Mouse (Mus musculus): ENCODE measurements at regions not wholly inside any gene's neighbourhood (a gene's known extent, or its start where the extent isn't known, plus 50 kb on each side); places are given as distances from the start of the nearest gene placed in this dataset.

- DNase-seq (ENCODE audit: low read depth), result peak; percentile 3
These were observed 365.1 kb downstream of the Dmrt2 start for GRCm38 (mm10) chr19:26037270-26037669.

DNA sequence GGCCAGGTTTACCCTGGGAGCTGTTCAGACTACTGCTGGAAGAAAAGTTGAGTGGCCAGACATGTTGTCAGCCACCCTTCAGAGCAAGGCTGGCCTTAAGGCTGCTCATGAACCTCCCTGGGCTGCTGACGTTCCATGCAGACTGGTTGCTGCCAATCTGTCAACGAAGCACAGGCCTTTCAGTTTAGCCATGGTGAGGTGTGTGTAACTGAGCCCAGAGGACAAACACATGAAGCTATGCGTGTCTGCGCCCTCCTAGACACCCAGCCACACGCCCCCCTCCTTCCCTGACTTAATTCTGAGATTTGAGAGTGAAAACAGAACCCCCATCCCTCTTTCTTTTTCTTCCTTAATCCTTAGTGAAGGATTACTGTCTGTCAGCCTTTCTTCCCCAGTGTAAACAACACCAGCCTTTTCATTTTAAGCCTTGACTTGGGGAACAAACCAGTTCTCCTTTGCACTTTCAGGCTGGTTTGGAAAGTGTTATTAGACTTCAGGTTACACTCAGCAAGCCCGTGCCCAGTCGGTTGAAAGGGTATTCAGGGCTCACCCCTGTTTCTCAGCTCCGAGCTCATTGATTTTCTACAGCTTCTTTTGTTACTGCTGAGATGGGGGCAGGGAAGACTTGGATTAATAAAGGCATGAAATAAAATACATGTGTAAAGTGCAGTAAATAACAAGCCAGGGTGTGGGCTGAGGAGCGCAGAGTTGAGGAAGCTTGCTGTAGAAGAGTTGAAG, 379.4 kb downstream of the Dmrt2 start:
- DNase-seq (ENCODE audit: low read depth), result no peak

- no peak for DNase-seq (ENCODE audit: low read depth)
These were observed 387.5 kb downstream of the Dmrt2 start for GRCm38 (mm10) chr19:26059668-26060067.

DNA sequence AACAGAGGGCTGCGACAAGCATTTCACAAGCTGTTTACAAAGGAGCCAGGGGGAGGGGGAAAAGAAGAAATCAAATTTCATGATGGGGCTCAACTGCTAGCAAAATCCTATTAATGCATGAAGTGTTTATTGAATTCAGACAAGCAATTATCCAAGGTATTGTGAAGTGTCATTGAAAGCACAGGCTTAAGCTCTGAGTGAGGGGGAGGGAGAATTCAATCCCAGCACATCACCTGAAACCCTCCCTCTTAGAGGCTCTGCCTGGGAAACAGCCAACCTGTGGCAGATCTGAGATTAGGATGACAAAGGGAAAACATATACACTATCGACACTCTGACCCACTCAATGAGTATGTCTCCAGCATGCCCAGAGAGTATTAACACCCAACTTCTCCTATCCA, 396.3 kb downstream of the Dmrt2 start:
- DNase-seq (ENCODE audit: low read depth), result no peak

GRCm38 (mm10) chr19:26069908-26070307, 397.7 kb downstream of the Dmrt2 start:
- DNase-seq (ENCODE audit: low read depth), result no peak

GRCm38 (mm10) chr19:26088318-26088717, 416.1 kb downstream of the Dmrt2 start:
- no peak for DNase-seq (ENCODE audit: low read depth)

- DNase-seq (ENCODE audit: low read depth), result no peak
These were observed 419.2 kb downstream of the Dmrt2 start for GRCm38 (mm10) chr19:26091386-26091785.

GRCm38 (mm10) chr19:26093844-26094243, 421.6 kb downstream of the Dmrt2 start:
- no peak for DNase-seq (ENCODE audit: low read depth)

GRCm38 (mm10) chr19:26114326-26114725, 442.1 kb downstream of the Dmrt2 start:
- no peak for DNase-seq (ENCODE audit: low read depth)

DNA sequence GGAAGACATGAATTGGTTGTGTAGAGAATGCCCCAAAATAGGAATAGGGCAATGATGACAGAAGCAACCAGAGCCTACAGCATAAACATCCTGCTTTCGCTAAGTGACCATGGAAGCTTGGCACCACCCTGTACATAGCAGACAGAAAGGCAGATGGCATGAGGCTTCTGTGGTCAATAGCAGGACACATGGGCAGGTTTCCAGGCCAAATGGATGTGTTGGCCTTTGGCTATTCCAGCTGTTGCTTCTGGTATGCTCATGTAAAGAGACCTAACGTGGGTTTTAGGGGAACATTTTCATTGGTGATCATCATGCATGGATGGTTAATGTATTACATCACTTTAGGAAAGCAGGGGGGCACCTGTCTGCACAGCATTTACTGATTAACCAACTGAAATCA, 456.2 kb downstream of the Dmrt2 start:
- no peak for DNase-seq (ENCODE audit: low read depth)

GRCm38 (mm10) chr19:26134385-26134784, 462.2 kb downstream of the Dmrt2 start:
- no peak for DNase-seq (ENCODE audit: low read depth)

GRCm38 (mm10) chr19:26135398-26136104, 463.3 kb downstream of the Dmrt2 start:
- no peak for DNase-seq (ENCODE audit: low read depth)

DNA sequence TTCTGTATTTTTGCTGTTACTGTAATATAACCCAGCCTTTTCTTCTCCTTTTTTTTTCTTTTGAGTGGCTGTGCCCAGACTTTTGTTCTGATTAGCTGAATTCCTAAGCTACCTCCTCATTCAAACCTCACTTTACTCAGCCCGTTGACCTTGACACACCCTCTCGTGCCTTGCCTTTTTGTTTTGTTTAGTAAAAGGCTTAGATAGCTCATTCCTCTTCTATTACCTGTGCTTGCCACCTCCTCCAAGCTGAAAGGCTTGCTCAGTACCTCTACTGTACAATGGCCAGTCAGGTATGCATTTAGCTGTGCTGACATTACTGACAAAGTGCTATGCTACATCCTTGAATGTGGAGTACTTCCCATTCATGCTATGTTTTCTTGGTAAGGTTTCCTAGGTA, 464.2 kb upstream of the Smarca2 start:
- no peak for DNase-seq (ENCODE audit: low read depth)

DNA sequence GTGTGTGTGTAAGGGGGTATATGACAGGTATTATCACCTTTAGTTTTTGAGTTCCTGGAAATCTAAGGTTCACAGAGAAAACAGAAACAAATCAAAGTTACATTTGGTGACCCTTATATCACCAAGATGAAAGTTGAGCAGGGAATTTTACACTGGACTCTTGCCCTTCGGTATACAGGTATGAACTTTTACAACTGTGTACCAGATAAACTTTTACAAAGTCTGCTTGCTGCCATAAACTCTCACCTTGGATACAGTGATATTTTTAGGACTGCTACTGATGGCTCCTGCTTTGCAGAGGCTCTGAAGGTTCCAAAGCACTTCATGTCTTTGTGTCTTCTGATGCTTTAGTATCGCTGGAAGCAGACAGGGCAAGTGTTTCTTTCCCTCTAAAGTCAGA, 461.3 kb upstream of the Smarca2 start:
- DNase-seq (ENCODE audit: low read depth), result no peak

- DNase-seq (ENCODE audit: low read depth), result no peak
These were observed 453.6 kb upstream of the Smarca2 start for GRCm38 (mm10) chr19:26151216-26151615.

- DNase-seq (ENCODE audit: low read depth), result no peak
These were observed 439.9 kb upstream of the Smarca2 start for GRCm38 (mm10) chr19:26164993-26165392.

DNA sequence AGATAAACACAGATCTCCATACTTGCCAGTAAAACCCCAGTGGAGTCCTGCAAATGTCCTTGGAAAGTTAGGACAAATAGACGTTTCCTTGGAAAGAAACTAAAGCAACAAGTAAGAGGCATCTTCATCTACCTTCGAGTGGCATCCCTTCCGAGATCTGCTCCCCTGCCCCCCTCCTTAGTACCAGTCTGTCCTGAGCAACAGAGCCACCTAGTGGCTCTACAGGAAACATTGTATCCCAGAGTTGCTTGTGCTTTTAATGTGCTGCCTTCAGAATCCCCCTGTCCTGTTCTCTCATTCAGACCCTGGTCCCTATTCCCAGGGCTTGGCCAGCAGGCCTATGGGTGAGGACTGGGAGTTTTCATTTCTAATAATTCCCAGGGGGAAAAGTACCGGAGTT, 423.1 kb upstream of the Smarca2 start:
- DNase-seq (ENCODE audit: low read depth), result no peak

- DNase-seq (ENCODE audit: low read depth), result no peak
These were observed 419.8 kb upstream of the Smarca2 start for GRCm38 (mm10) chr19:26185012-26185411.

GRCm38 (mm10) chr19:26190803-26191202, 414.0 kb upstream of the Smarca2 start:
- DNase-seq (ENCODE audit: low read depth), result no peak

DNA sequence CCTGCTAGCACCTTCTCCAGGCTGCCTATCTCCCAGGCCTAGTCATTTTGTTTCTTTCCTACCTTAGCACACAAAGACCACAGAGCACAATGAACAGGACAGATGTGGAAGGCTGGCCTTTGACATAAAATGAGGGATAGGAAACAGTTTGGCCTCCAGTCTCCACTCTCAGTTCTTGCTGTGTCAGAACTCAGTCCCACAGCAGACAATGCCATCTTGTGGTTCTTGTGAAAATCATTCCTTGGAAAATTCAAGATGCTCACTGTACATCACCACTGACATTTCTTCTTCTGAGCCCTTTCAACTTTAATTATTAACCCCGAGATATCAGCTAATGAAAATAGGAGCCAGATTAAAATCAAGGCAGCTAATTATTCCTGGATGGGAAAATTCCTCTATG, 411.2 kb upstream of the Smarca2 start:
- DNase-seq (ENCODE audit: low read depth), result no peak

DNA sequence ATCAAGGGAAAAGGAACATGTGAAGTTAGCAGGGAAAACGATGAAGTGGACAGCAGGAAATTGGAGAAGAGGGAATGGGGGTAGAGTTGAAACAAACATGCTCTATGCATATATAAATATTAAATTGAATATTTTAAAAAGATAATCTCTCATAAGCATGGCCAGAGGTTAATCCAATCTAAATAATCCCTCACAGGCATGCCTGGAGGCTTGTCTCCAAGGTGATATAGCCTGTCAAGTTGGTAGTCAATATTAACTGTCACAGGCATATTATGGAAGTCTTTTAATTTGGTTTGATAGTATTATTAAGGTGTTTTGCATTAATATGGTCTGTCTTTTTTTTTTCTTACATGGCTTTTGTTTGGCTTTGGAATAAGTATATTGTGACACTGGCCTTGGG, 396.1 kb upstream of the Smarca2 start:
- DNase-seq (ENCODE audit: low read depth), result no peak

DNA sequence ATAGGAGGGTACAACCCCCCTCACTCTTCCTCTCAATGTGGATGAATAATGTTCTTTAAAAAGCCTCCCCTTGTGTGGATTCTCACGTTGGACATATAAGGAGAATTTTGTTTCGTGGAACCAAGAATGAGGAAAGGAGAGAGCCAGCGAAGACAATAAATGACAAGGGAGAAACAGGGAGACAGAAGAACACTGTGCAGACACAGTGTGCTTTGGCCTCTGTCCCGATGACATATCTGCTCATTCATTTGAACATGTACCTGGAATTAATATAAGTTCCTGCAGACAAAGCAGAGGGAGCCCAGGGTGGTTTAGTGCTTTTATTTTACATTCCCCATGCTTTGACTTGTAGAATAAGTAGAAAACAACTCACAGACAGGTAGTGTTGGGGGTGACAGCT, 370.3 kb upstream of the Smarca2 start:
- DNase-seq (ENCODE audit: low read depth), result no peak

GRCm38 (mm10) chr19:26244067-26244466, 360.8 kb upstream of the Smarca2 start:
- DNase-seq (ENCODE audit: low read depth), result no peak

DNA sequence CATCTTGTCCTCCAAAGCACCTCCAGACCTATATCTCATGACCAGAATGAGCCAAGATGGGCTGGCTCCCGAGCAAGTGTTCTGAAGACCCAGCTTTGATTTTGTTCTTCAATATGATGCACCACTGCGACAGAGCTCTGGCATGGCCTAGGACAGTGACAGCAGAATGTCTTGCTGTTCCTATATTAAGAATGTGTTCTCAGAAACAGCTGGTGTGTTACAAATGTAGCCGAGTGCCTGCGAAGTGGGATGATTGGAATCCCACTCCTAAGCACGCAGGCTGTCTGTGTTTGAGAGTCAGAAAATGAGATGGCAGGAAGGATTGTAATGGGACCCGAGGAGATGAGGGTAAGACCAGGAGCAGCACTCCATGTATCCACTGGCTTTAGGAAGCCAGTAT, 355.1 kb upstream of the Smarca2 start:
- no peak for DNase-seq (ENCODE audit: low read depth)
